Mouse (Mus musculus) embryonic stem cell, embryonic (primary cell): ENCODE data around the gene Erf.

Experiments used
- CTCF ChIA-PET, 4 experiments: fragments of 300-600 bp in 2 of 4; fragments of 350-600 bp in 2 of 4; sonication (Branson Sonifier 250); formaldehyde crosslinking; loops; one replicate each; lab custom pipeline; 2022; ENCODE audit warnings: inconsistent platforms in 2 of 4; lab: Charles Lee
- POLR2A ChIA-PET, 4 experiments: fragments of 300-600 bp in 2 of 4; fragments of 350-600 bp in 2 of 4; sonication (Branson Sonifier 250); formaldehyde crosslinking; loops; one replicate each; lab custom pipeline; 2022; ENCODE audit warnings: antibody characterized with exemption in 4 of 4, inconsistent platforms in 1 of 4; lab: Charles Lee

Gene Erf

DNA sequence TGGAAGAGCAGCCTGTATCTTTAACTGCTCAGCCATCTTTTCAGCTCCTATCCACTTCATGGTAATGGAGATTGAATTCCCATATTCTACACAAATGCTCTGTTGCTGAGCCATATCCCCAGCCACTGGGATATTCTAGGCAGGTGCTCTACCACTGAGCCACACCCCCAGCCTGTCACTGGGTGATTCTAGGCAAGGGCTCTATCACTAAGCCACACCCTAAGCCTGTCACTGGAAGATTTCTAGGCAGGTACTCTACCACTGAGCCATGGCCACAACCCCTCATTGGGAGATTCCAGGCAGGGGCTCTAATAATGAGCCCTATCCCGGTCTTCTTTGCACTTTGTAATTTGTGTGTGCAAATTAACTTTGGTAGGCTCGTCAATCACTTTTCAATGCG lies 55.4 kb downstream of the Erf start:
- POLR2A ChIA-PET: interaction anchor here in 3 of 4 experiments (1.0 to 1.7 kb wide), 5 partner anchors 12 to 103 kb away, joined by 3 to 4 read pairs (median 3); partner anchors contain the start of genes Dedd2 (in 1 of the 3), Pafah1b3 (in 1 of the 3) and Zfp526 (in 1 of the 3)
- CTCF ChIA-PET: interaction anchor here in 2 of 4 experiments (1.0 to 1.2 kb wide), 2 partner anchors 89 to 182 kb away, joined by 3 read pairs; no protein-coding TSS in a partner anchor
